In the genomic region with DNA sequence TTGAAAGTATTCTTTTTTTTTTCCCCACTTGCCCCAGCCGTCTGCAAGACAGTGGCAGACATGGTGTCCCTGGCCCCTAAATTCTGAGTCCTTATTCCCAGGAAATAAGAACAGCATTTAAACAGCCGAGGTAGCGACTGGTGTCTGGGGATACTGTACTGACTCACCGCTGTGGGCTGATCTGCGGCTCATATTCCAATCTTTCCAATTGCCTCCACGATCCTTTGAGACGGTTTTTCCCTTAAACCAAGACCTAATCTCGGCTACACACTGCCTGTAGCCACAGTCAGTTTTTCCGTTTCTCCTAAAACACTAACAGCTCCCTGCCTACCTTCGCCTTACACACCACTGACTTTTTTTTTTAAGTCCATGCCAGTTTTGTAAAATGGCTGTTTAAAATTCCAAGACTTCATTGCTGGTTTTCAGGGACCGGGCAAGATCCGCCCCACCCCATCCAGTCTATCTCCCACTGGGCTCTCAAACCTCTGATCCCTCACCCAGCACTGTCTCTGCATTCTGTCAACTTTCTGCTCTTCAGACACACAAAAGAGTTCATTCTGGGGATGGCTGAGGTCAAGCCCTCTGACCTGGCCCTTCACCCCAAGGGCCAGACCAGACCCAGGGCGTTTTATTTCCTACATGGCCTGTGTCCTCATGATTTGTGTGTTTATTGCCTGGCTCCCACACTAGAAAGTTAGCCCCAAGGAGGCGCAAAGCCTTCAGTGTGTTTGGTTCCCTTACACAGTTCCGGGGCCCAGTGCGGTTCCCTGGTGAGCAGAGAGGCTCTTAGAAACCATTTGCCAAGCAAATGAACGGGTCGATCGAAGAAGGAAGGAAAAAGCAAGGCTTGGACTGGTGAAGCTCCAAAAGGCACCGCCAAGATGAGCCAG, we compare ENCODE assay signal across 9 mouse cellular contexts. TPM values are rescaled to one million over a fixed set of nuclear protein-coding genes. Genes with fewer than 3 reads are reported as not detected.
DNase-seq lines count a peak whose midpoint lies in the region; ATAC-seq and TF ChIP-seq lines count a peak whose summit lies in the region.
"Had no signal": no experiment of that assay in that cellular context is flagged by ENCODE, and none has a peak within 500 bp of the region (broad histone marks: within the 10 kb centered on the region; RNA-seq: fewer than 3 reads in every experiment).

No protein-coding gene starts in this region.

- WGBS in lung, embryonic 14.5 days: 48% methylated on average over 20 of the region's 20 CpGs
- WGBS in embryonic facial prominence, embryonic 11.5 days: 19% methylated on average over 20 of the region's 20 CpGs
- WGBS in intestine, postnatal 0 days: 42% methylated on average over 20 of the region's 20 CpGs
- 47% methylated on average over 20 of the region's 20 CpGs for WGBS in small intestine, adult 2 months

- no peak for DNase-seq in lung, embryonic 14.5 days
- no peak for DNase-seq in lung, postnatal 4 days
- peak; percentile 44 for DNase-seq in embryonic facial prominence, embryonic 11.5 days (ENCODE audit: low spot score)
- DNase-seq in layer of hippocampus, adult 9-11 months: no peak
- DNase-seq in gastrocnemius, postnatal 14 days: no peak
- DNase-seq in frontal cortex, postnatal 14 days (ENCODE audit: low spot score in 2 of 2): no peak

- H3K4me1 ChIP-seq in lung, embryonic 14.5 days (ENCODE audit: insufficient read depth): peaks cover 20% of the 10 kb centered on the region
- peaks cover 24% of the 10 kb centered on the region for H3K4me1 ChIP-seq in embryonic facial prominence, embryonic 11.5 days (ENCODE audit: control insufficient read depth, insufficient read depth, low read length)
- H3K4me1 ChIP-seq in intestine, postnatal 0 days (replicated peaks; ENCODE audit: control insufficient read depth, insufficient read depth, low read length): peaks cover 21% of the 10 kb centered on the region; the same call in 1 of the 2 replicates
- H3K4me1 ChIP-seq in small intestine, adult 2 months (ENCODE audit: control insufficient read depth, insufficient read depth, insufficient read length, low read length): peaks cover 21% of the 10 kb centered on the region

- TF ChIP-seq CTCF in lung, embryonic 14.5 days (IDR thresholded peaks at IDR 0.05; ENCODE audit: low read depth): no peak
- TF ChIP-seq CTCF in intestine, postnatal 0 days (IDR thresholded peaks at IDR 0.05; ENCODE audit: low read depth): no peak
- TF ChIP-seq CTCF in small intestine, adult 2 months (IDR thresholded peaks at IDR 0.05; ENCODE audit: extremely low read depth, insufficient read length, insufficient replicate concordance, low read depth, low read length): peak; percentile 5; the same call in 1 of the 2 replicates

- no peaks in the 10 kb centered on the region for H3K9me3 ChIP-seq in lung, embryonic 14.5 days (ENCODE audit: low read depth, low read length)
- no peaks in the 10 kb centered on the region for H3K9me3 ChIP-seq in embryonic facial prominence, embryonic 11.5 days (replicated peaks; ENCODE audit: control insufficient read depth, low read length)
- H3K9me3 ChIP-seq in intestine, postnatal 0 days (ENCODE audit: control insufficient read depth): no peaks in the 10 kb centered on the region

- peak overlapping the region; percentile 29 for H3K9ac ChIP-seq in lung, embryonic 14.5 days
- H3K9ac ChIP-seq in embryonic facial prominence, embryonic 11.5 days (replicated peaks; ENCODE audit: low read length): peak overlapping the region; percentile 32; the same call in 1 of the 2 replicates
- H3K9ac ChIP-seq in intestine, postnatal 0 days (ENCODE audit: low read depth, low read length): no peak overlapping the region

- H3K27ac ChIP-seq in lung, embryonic 14.5 days (ENCODE audit: low read depth): peak overlapping the region; percentile 30
- no peak overlapping the region; the same call in 1 of the 2 replicates for H3K27ac ChIP-seq in embryonic facial prominence, embryonic 11.5 days (replicated peaks; ENCODE audit: low read depth, low read length)
- peak overlapping the region; percentile 46; the same call in 1 of the 2 replicates for H3K27ac ChIP-seq in intestine, postnatal 0 days (ENCODE audit: low read depth, low read length)
- H3K27ac ChIP-seq in small intestine, adult 2 months (ENCODE audit: insufficient read depth, low read depth, low read length): peak overlapping the region; percentile 80

- peaks cover 57% of the 10 kb centered on the region for H3K36me3 ChIP-seq in lung, embryonic 14.5 days (ENCODE audit: insufficient read depth)
- peaks cover 2% of the 10 kb centered on the region for H3K36me3 ChIP-seq in embryonic facial prominence, embryonic 11.5 days (replicated peaks; ENCODE audit: control insufficient read depth, insufficient read depth, low read depth, low read length)
- H3K36me3 ChIP-seq in intestine, postnatal 0 days (ENCODE audit: control insufficient read depth, insufficient read depth): peaks cover 6% of the 10 kb centered on the region; the same call in 1 of the 2 replicates
- peaks cover 5% of the 10 kb centered on the region for H3K36me3 ChIP-seq in small intestine, adult 2 months (ENCODE audit: control insufficient read depth, insufficient read depth, low read length)

- intact Hi-C loops in gastrocnemius, postnatal 14 days (cut with DNase I; ENCODE audit: low total_unique reads): loop anchor here (5.0 kb wide), 1 partner anchor 39 kb away; no protein-coding TSS in a partner anchor

- H3K27me3 ChIP-seq in lung, embryonic 14.5 days (ENCODE audit: insufficient read depth, low read length): no peaks in the 10 kb centered on the region
- no peaks in the 10 kb centered on the region for H3K27me3 ChIP-seq in embryonic facial prominence, embryonic 11.5 days (ENCODE audit: control insufficient read depth, insufficient read depth, low read length)
- H3K27me3 ChIP-seq in intestine, postnatal 0 days (replicated peaks; ENCODE audit: control insufficient read depth, insufficient read depth, low read length): no peaks in the 10 kb centered on the region
- no peaks in the 10 kb centered on the region for H3K27me3 ChIP-seq in small intestine, adult 2 months (ENCODE audit: control insufficient read depth, insufficient read depth, low read length)

- peak overlapping the region; percentile 97 for H3K4me2 ChIP-seq in lung, embryonic 14.5 days
- H3K4me2 ChIP-seq in embryonic facial prominence, embryonic 11.5 days (ENCODE audit: low read depth, low read length): peak overlapping the region; percentile 93
- peak overlapping the region; percentile 92 for H3K4me2 ChIP-seq in intestine, postnatal 0 days (replicated peaks; ENCODE audit: low read depth)

- TF ChIP-seq POLR2A in small intestine, adult 2 months (IDR thresholded peaks at IDR 0.05; ENCODE audit: low read depth, low read length): no peak

- ATAC-seq in lung, embryonic 14.5 days (ENCODE audit: insufficient read depth): no peak
- no peak for ATAC-seq in embryonic facial prominence, embryonic 11.5 days (replicated peaks; ENCODE audit: insufficient number of reproducible peaks, low FRiP score, low TSS enrichment, low read depth)
- no peak for ATAC-seq in intestine, postnatal 0 days
- ATAC-seq: activated CD4-positive, CD25-positive, alpha-beta regulatory T cell, adult 4 months had no signal

- H3K4me3 ChIP-seq in lung, embryonic 14.5 days (ENCODE audit: low read depth, low read length): peak overlapping the region; percentile 15
- no peak overlapping the region; the same call in none of the 2 replicates for H3K4me3 ChIP-seq in embryonic facial prominence, embryonic 11.5 days (ENCODE audit: low read depth, low read length)
- no peak overlapping the region for H3K4me3 ChIP-seq in intestine, postnatal 0 days (ENCODE audit: low read depth, low read length)
- H3K4me3 ChIP-seq in small intestine, adult 2 months (ENCODE audit: low read depth, low read length): peak overlapping the region; percentile 36

RNA-seq across cellular contexts. Expression of a gene that starts 6.5 kb away (rescaled TPM):
- 38.4 and 40.4 TPM in 2 replicates for polyA plus RNA-seq in lung, embryonic 14.5 days (2014; fragmentation: Nextera tagmentation; extraction: Ambion mirVana)
- 26.4 and 31.0 TPM in 2 replicates for polyA plus RNA-seq in embryonic facial prominence, embryonic 11.5 days (2014; fragmentation: Nextera tagmentation; extraction: Ambion mirVana)
- polyA plus RNA-seq in intestine, postnatal 0 days (2015; fragmentation: Nextera tagmentation; extraction: Ambion mirVana): 9.9 and 11.7 TPM in 2 replicates
- 38.6 and 108 TPM in 2 replicates for polyA plus RNA-seq in small intestine, adult 2 months (2012; rRNA removed)
- total RNA-seq in gastrocnemius, postnatal 14 days (2021): 10 to 100 TPM; 36.2 to 37.1 TPM

Comparison
In these comparisons a context has a peak if more than half of its experiments do, and no peak if none do; other contexts are left out.
1. H3K4me3 ChIP-seq: peak in lung, embryonic 14.5 days (single experiment) and small intestine, adult 2 months (single experiment); none in embryonic facial prominence, embryonic 11.5 days (single experiment) and intestine, postnatal 0 days (single experiment).
2. Peak in every context shown above with its lines, with median percentiles within 50 percentile points of each other: H3K4me2 ChIP-seq.